Mouse (Mus musculus) kidney, postnatal 4 days (tissue): ENCODE results near the gene Pin4.
"Not testable (repeated sequence)": the region's sequence is repeated elsewhere in the genome, so short reads cannot be mapped to it uniquely, and the experiment has no call there.

Experiments
- DNase-seq, 2 experiments: peaks; one replicate each; pipeline ENCODE4 v3.0.0; 2021; ENCODE audit warnings: mixed read lengths in 2 of 2

Pin4 gene

DNA sequence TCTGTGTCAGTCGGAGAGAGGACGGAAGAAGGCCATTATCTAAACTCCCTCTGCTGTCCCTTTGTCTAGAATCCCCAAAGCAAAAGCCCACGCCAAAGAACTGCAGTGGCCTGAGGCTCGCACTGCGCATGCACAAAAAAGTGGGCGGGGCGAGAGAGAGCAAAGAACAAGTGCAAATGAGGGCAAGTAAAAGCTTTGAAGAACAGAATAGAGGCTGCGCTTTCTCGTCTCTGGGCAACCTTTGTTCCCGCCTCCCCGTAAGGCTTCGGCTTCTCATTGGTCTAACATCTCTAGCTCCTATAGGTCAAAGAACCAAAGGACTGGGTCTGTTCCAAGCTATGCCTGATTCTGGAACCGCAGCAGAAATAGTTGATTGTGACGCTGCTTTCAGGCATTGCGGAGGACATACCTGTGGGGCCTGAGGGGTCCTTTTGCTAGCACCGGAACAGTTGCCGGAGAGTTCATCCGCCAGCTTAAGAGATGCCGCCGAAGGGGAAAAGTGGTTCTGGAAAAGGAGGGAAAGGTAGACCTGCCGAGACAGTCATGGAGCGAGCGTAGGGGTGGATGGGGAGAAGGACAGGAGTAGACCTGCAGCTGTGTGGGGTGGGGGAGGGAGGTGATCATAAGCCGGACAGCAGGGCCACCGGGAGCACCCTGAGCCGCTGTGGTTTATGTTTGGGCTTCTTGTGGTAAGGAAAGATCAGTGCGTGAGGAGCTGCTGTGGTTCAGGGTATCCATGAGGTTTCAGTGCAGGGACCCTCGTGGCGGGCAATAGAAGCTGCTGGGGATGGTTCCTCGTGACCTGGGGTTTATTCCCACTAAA, at the start of gene Pin4:
TSS of gene Pin4 (plus strand) at position 406 of the 823 bp plus-strand sequence.
- peak; percentile 95 to 96 for DNase-seq

DNA sequence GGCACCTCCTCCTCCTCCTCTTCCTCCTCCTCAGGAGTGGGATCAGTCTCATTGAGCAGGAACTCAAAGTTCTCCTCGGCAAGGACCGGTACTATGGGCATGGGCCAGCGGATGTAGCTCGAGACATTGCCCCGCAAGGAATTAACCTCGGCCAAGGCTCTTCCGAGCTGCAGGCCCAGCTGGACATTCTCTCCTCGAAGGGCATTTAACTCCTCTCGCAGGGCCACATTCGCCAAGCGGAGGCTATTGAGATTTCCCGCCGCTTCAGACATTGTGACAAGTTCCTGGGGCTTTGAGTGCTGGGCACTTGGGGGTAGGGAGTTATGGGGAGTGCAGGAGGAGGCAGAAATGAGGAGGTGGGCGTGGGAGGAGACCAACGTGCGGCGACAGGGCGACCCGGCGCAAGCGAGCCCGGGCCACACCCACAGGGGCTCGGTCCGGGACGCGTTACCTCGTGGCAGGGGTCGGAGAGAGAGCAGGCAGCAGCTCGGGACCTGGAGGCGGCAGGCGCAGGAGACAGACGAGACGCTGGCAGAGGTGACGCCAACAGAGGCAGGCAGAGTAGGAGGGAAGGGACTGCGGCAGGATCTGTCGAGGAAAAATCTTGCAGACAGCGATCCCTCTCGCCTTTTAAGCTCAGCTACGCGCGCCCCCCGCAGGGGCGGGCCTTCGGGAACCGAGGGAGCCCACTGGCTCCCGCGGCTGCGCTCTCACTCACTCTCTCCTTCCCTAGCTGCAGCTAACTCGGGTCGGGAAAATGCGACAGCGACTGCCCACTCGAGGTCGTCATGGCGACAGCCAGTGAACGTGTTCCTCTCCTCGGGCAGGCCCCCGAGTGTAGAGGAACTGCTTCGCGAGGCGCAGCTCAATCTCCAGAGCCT, 48.4 kb upstream of the Pin4 start, which contains the start of gene Rtl5:
TSS of gene Rtl5 (minus strand) at position 714 of the 881 bp plus-strand sequence.
- DNase-seq: peak; percentile 84 to 89

DNA sequence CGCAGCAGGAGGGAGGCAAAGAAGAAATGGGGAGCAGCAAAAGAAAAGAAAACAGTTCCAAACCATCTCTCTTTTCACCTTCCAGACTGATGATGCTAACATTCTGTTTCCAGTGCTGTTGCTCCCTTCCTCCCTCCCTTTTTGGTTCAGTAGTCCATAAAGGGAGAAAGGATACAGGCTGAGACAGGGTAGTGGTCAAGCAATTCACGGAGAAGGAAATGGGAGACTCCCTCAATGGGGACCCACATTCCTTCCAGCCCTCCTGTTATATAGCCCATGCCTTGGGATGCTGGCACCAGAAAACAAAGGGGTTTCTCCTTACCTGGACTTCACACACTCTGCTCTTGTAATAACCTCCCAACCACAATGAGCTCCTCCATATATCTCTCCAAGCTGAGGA, 47.7 kb upstream of the Pin4 start:
- no peak for DNase-seq

DNA sequence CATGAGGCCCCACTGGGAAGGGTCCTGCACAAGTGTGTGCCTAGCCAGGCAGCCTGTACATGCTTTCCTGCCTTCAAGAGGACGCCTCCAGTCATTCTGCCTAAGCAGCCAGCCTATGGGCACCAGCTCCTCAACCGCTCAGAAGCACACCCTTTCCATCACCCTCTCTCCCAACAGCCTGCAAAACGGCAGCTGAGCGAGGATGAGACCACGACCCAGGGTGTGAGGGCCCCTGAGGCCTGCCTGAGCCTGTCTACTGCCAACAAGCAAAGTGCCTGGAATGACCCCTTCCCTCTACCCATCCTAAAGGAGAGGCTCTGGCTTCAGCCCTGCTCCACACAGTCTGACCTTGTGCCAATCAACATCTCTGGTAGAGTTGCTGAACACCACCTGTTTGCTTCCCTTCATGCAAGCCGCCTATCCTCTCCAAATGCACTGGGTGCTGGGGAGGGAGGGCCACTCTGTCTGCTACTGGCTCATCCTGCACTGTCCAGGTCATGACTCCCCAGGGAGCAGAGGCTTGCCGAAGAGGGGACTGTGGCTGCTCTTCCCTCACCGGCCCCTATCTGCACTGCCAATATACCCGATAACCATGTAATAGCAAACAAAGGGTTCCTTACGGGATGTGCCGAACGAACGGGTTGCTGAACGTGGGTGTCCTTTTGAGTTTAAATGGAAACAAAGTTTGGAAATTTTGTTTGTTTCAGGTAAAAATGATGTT, 45.5 kb upstream of the Pin4 start:
- no peak for DNase-seq

DNA sequence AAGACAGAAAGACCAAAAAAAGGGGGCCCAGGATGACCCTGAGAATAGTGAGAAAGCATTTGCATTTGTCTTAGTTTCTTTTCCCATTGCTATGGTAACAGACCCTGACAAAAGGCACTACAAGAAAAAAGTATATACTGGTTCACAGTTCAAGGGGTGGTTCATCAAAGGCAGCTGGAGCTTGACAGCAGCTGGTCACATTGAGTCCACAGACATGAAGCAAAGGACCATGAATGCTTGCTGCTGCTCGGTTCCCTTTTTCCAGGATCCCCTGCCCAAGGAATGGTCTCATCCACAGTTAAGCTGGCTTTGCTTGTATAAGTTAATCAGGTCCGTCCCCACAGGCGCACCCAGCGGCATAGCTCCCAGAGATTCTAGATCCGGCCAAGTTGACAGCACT, 44.8 kb upstream of the Pin4 start:
- DNase-seq: no peak

DNA sequence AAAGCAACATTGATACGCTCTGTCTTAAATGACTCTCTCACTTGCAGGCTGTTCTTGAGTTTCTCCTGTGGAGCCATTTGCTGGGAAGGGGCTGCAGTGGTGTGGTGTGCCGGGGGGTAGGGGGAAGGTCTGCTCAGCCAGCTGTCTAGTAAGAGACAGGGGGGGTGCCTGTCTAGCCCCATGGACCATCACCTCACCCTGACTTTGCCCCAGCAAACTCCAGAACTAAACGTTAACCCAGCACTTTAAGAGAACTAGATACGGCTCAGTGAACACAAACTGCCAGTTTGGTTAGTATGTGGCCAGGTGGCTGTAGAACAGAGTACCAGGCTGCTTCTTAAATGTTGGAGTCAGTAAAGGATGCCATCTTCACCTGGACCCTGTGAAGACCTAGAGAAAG, 44.1 kb upstream of the Pin4 start:
- DNase-seq: peak in 1 of 2 experiments; percentile 34

DNA sequence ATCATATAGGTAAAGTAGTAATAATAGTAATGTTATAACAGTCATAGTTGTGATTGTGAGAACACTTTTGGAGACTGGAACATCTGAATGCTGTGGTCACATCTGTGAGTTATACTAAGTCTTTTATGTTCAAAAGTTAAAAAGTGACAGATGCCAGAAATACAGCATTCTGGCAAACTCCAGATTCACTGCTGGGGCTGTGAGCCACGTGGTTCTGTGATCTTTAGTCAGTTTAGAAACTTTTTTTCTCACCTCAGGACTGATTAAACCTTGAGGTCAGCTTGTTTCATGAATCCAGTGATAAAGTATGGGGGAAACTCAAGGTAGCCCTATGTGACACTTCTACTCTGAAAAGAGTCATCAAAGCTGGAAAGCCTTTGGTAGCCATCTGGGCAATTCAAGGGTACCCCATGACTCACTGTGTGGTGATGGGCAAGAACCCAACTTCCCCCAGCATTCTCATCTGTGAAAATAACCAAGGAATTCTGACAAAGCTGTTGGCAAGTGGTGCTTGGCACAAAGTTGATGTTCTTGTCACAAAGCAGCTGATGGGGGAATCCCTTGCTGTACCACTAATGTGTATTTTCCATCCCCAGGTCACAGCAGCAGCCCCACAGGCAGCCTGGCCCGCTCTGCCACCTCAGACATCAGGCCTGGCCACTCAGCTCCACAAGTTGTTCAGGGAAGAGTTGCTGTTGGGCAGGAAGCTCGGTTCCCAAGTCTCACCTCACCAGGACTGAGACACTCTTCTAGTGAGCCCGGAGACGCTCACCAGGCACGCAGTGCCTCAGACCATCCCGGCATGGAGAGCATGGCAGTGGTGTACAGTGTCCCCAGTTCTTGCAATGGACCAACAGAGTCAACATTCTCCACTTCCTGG, 42.1 kb upstream of the Pin4 start:
- DNase-seq: no peak

DNA sequence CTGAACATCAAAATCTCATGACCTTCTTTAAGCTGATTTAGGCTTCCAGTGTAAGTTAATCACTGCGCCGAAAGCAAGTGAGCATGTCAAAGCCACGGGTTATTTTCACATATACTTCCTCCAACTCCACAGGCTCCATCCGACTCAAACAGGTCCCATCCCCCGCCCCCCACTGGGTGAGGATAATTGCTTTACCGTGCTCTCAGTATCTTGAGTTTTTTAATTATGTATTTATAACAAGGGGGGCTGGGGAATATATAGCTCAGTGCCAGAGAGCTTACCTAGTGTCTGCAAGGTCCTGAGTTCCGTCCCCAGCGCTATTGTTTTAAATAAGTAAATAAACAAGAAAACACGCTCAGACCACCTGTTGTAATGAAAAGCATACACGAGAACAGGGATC, 38.2 kb upstream of the Pin4 start:
- DNase-seq: no peak

DNA sequence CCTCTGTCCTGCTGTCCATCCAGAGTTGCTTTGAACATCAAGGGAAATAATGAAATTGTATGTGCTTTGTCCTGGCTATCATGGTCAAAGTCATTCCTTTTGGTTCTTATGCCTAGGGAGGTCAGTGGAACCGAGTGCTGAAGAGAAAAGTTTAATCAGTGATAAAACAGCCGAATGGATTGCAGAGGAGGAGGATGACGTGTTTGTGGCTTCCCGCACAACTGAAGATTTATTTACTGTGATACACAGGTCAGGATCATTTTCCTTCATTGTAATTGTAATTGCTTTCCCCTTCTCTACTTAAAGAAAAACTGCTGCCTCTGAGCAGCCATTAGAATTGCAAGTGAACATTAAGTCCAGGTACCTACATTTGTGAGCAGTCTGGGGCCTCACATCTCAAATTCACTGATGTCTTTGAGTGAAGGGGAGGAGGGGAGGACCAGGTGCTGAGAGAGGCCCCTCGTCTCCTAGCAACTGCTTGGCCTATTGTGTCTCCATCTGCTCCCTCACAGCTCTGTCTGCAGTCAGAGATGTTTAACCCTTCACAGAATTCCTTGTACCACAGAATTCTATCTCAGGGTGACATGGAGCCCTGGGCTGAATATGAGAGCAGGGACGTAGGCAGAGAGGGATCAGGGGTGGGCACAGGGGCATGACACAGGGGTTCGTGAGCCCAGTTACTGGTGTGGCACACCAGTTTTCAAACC, 37.5 kb upstream of the Pin4 start:
- no peak for DNase-seq

DNA sequence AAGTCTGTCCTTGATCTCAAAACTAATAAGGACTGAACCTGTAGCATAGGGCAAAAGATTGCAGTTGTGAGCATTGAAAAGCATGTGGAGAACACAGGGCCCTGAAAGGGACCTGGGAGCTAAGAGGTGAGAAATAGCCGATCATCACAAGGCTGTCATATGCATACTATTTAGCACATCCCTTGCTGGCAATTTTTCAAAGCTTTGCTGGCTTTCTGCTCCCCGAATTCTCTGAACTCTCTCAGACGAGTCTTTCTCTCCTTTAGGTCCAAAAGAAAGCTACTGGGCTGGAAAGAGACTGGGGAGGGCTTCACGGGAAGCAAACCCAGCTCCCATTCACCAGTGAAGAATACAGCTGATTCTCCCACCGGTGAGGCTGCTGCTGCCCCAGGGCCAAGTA, 36.9 kb upstream of the Pin4 start:
- DNase-seq: no peak

DNA sequence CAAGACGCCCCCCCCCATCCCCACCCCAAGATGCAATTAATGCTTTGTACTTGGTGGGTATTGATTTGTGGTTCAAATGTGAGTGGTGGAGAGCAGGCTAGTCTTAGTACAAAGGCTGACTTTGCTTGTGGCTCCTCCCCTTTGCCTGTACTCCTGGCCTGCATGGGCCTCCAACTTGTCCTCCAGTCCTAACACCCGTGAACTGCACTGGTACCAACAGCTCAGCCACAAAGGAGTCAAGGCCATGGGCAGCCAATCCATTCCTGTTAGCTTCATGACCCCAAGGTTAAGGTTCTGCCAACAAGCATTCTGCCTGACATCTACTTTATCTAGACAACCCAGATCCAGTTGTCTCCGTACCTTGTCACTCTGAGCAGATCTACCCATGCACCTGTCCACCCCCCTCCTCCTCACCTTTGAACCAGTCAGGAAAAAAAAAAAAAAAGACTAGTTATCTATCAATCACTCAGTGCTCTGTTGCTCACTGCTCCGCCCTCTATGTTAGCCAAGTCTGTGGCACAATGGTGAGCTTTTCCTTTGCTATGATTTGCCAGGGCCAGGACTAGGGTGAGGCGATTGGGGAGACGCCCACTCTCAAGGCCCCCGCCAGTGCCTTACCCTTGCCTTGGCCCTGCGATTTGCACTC, 33.3 kb upstream of the Pin4 start:
- no peak for DNase-seq

DNA sequence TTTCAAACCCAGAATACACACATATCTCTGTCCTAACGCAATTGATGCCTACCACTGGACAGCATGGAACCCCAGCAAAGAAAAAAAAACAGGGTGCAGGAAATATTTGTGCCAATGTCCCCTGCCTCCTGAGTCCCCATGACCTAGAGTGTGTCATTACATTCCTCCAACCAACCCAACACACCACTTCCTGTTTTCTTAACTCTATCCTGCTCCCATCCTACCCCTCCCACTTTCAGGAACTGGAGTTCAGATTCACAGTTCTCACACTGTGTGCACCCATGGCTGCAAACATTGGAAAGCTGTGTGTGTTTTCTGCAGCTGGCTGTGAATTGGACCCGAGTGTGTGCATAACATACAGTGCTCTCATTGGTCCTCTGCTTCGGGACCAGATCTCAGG, 28.6 kb upstream of the Pin4 start:
- DNase-seq: no peak

DNA sequence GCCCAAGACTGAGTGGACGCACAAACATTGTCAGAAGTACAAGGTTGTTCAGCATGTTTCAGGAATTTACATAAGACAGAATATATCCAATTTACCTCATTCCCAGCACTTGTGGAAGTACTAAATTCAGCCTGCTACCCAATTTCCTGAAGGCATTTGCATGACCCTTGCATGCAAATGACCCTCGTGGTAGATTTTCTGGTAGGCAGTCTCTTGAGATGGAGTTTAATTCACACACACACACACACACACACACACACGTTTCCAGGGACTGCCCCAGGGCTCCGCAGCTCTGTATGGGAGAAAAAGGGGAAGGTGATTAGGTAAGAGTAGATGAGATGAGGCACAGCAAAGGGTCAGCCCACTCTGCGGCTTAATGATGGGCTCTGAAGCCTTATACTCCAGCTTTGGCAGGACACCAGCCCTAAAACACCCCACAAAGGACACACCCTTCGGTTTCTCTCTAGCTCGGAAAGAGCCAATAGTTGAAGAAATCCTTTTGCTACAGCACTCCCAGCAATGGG, 24.8 kb upstream of the Pin4 start:
- DNase-seq: no peak

DNA sequence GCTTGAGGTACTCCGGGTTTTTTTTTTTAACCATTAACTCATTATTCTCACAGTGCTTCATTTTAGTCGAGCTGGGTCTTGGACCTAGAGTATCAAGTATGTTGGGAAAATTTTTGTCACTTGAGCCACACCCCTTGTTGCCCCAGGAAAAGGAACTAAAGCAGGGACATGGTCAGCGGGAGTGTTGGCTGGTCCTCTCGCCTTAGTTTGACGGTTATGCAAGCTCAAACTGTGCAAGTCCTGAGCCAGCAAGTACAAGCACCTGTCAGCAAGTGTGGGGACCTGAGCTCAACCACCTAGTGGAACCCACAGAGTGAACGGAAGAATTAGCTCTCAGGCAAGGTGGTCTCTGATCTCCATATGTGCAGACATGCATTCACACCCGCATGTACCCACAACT, 17.4 kb upstream of the Pin4 start:
- no peak for DNase-seq

DNA sequence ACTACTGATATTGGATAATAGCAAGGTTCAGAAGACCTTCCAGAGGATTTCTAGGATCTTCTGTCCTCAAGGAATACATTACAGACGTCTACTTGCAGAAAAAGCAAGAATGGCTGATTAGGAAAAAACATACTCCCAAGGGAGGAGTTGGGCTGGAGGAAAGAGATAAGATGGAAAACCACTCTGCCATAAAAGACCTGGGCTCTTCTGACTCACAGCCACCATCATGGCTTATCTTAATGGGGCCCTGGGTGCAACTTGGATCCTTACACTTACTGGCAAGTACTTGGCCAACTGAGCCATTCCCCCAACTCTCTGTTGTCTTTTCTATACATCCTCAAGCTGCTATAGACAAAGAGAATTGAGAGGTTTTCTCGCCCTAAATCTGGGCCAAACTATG, 15.4 kb upstream of the Pin4 start:
- DNase-seq: not testable (repeated sequence)

DNA sequence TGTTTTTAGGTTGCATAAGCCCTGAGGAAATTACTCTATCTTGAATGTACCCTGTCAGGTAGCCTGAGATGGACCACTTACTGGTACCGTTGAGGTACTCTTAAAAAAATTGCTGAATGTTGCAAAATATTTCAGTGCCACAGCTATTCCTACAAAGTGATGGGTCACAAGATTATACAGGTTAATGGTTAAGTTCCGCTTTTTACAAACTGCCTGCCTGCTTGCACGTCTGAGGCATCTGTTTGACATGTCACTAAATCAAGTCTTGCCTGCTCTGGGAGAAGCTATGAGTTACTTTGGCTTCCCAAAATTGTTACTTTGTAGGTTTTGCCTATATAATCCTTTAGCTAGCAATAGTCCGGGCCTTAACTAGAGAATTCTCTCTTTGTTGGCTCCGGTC, 9.9 kb upstream of the Pin4 start:
- not testable (repeated sequence) for DNase-seq

DNA sequence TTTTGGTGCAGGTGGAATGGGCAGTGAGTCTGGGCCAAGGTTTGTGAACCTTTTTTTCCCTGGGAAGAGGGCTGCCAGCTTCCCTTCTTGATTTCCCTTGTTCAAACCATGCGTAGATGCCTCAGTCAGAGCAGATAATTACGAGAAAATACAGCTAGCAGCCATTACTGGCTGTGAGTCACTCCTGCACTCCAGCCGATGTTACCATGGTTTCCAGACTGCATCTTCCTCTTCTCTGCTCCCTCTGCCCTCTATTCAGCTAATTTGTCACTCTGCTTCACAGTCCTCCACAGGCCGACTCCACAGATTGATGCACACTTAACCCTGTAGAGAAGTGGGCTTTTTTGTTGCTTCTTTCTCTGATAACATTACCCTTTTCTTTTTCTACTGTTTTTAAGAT, 3.6 kb upstream of the Pin4 start:
- no peak for DNase-seq

DNA sequence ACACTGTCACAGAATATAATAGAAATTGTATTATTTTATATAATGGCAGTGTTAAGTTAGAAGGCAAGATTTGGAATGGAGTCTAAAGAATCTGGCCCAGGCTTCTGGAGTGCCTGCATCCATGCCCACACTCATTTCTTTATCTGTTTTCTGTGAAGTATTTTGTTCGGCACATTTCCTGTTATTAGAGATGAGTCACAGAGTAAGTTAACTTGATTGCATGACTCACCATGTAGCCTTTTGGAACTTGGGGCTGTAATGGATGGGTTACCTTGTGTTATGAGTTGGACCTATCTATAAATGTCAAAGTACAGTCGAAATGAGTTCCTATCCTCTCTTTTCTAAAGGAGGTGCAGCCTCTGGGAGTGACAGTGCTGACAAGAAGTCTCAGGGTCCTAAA, 2.1 kb downstream of the Pin4 start:
- DNase-seq: no peak

DNA sequence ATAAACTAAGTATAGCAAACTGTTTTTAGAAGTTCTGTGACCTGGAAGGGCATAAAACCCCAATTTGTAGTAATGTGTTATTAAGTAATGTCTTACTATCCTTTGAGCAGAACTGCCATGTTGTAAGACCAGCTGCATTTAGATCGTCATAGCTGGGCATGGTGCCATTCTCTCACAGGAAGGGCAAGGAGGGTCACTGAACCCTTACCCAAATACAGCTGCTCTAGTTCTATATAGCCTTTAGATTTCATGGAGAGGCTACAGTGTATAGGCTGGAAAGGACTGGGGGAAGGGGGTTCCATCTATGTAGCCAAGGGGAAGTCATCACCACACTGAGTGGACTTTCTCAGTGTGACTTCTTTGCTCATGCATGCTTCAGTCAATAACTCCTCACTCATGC, 21.9 kb downstream of the Pin4 start:
- DNase-seq: no peak

DNA sequence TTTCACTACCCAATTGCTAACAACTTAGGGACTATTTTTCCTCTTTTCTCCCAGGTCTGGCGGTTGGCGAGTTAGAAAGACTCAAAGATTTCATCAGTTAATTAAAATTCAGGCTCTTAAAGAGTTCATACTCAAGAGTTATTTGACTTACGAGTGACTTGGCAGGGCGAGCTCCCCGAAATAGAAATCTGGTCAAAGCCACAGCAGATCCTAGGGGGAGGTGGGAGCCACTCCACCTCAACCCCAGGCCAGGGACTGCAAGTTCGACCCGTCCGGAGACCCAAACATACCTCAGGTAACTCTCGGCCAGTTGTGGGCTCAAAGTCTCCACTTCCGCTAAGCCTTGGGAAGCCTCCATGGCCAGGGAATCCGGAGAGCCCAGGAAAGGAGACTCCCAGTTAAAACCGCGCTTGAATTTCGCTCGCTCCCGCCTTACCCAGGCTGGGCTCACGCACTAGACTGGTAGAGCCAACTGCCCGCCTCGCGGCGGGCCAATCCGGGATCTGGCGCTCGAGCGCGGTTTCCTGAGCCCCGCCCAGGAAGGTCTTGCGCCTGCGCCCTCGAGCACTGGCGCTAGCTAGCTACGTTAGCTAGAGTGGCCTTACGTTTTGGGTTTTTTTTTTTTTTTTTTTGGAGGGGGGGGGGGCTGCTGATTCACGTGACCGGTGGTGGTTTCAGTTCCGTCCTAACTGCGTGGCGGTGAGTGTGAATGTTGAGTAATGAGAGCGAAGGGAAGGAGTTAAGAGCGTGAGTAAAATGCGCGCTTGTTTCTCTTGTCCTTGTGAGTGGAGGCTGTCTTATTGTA, 37.6 kb downstream of the Pin4 start, which contains the start of gene Ercc6l:
TSS of gene Ercc6l (minus strand) at position 474 of the 805 bp plus-strand sequence.
- peak; percentile 93 to 95 for DNase-seq
